In the genomic region with DNA sequence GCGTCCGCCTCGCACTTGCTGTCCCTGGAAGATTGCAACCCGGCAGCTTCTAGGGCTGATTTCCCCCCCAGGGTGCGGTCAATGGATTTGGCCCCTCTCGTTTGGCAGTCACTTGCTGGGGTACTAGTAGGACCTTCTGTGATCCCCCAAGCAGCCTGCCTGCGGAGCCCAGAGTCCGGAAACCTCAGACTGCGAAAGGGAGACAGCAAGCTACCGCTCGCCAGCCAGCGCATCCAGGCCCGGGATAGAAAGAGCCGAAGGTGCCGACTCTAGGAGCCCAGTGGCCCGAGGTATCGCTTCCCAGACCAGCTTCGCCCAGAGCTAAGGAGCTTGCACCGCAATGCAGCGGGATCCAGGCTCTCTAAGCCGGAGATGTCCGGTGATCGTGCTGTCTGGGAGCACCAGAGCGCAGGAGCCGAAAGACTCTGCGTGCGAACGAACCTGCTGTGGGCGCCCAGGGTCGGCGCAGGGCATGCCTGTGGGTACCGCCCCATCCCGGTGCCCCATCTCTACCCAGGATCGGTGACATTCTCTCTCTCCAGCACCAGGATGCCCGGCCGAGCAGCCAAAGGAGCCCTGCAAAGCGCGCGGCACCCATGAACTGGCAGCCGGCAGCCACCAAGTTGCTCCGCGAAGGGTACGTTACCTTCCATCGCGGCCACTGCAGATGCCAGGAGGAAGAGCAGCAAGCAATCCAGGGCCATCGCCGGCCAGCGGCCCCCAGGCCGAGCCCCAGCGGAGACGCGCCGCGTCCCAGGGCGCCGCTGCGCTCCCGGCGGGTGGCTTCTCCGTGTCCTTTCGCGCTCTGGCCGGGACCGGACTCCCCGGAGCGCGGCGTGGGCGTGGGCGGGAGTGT, we compare ENCODE assay signal across 8 mouse cellular contexts. TPM values are rescaled to one million over a fixed set of nuclear protein-coding genes. Genes with fewer than 3 reads are reported as not detected.
DNase-seq lines count a peak whose midpoint lies in the region; ATAC-seq and TF ChIP-seq lines count a peak whose summit lies in the region.

No protein-coding gene starts in this region.

- peak overlapping the region; percentile 91 for H3K4me2 ChIP-seq in forebrain, postnatal 0 days (ENCODE audit: low read depth)
- peak overlapping the region; percentile 80 for H3K4me2 ChIP-seq in hindbrain, embryonic 14.5 days (replicated peaks)
- H3K4me2 ChIP-seq in limb, embryonic 11.5 days (ENCODE audit: low read depth, severe bottlenecking), result peak overlapping the region; percentile 100
- H3K4me2 ChIP-seq in neural tube, embryonic 11.5 days (ENCODE audit: low read depth), result peak overlapping the region; percentile 100

- TF ChIP-seq CTCF in forebrain, postnatal 0 days (IDR thresholded peaks at IDR 0.05; ENCODE audit: low read depth), result no peak

- H3K4me3 ChIP-seq in forebrain, postnatal 0 days (ENCODE audit: low read depth, low read length), result peak overlapping the region; percentile 81
- H3K4me3 ChIP-seq in hindbrain, embryonic 14.5 days (replicated peaks; ENCODE audit: low read length), result peak overlapping the region; percentile 76
- H3K4me3 ChIP-seq in limb, embryonic 11.5 days (ENCODE audit: low read depth, low read length), result peak overlapping the region; percentile 56
- peak overlapping the region; percentile 70 for H3K4me3 ChIP-seq in neural tube, embryonic 11.5 days (ENCODE audit: low read depth, low read length)

- H3K9me3 ChIP-seq in forebrain, postnatal 0 days (ENCODE audit: low read length), result no peaks in the 10 kb centered on the region
- H3K9me3 ChIP-seq in hindbrain, embryonic 14.5 days (ENCODE audit: control insufficient read depth, low read length), result no peaks in the 10 kb centered on the region
- no peaks in the 10 kb centered on the region for H3K9me3 ChIP-seq in limb, embryonic 11.5 days (ENCODE audit: control insufficient read depth, low read length)
- no peaks in the 10 kb centered on the region for H3K9me3 ChIP-seq in neural tube, embryonic 11.5 days (ENCODE audit: control insufficient read depth, low read length)

- no peaks in the 10 kb centered on the region for H3K27me3 ChIP-seq in forebrain, postnatal 0 days (ENCODE audit: insufficient read depth, low read length)
- peaks cover 9% of the 10 kb centered on the region; the same call in 1 of the 2 replicates for H3K27me3 ChIP-seq in hindbrain, embryonic 14.5 days (ENCODE audit: control insufficient read depth, insufficient read depth, low read length)
- peaks cover 58% of the 10 kb centered on the region for H3K27me3 ChIP-seq in limb, embryonic 11.5 days (ENCODE audit: control insufficient read depth, insufficient read depth, low read length)
- H3K27me3 ChIP-seq in neural tube, embryonic 11.5 days (ENCODE audit: control insufficient read depth, insufficient read depth, low read length), result peaks cover 39% of the 10 kb centered on the region

- ATAC-seq in forebrain, postnatal 0 days, result peak; percentile 21
- ATAC-seq in hindbrain, embryonic 14.5 days (ENCODE audit: low FRiP score), result peak; percentile 47
- ATAC-seq in limb, embryonic 11.5 days (ENCODE audit: insufficient number of reproducible peaks, low FRiP score, low TSS enrichment, low read depth), result no peak; the same call in 1 of the 2 replicates
- peak; percentile 31 for ATAC-seq in neural tube, embryonic 11.5 days (ENCODE audit: insufficient read depth, low FRiP score, low TSS enrichment)

- peak overlapping the region; percentile 80 for H3K27ac ChIP-seq in forebrain, postnatal 0 days (ENCODE audit: low read depth, low read length)
- peak overlapping the region; percentile 78 for H3K27ac ChIP-seq in hindbrain, embryonic 14.5 days
- no peak overlapping the region for H3K27ac ChIP-seq in limb, embryonic 11.5 days (replicated peaks; ENCODE audit: low read depth, low read length)
- H3K27ac ChIP-seq in neural tube, embryonic 11.5 days (ENCODE audit: low read depth, low read length), result peak overlapping the region; percentile 3; the same call in 1 of the 2 replicates

- H3K9ac ChIP-seq in forebrain, postnatal 0 days, result peak overlapping the region; percentile 75
- H3K9ac ChIP-seq in hindbrain, embryonic 14.5 days, result peak overlapping the region; percentile 81
- H3K9ac ChIP-seq in limb, embryonic 11.5 days (ENCODE audit: low read length), result peak overlapping the region; percentile 67
- H3K9ac ChIP-seq in neural tube, embryonic 11.5 days (ENCODE audit: low read length), result peak overlapping the region; percentile 81

- H3K4me1 ChIP-seq in forebrain, postnatal 0 days (ENCODE audit: insufficient read depth), result 0 out of 2 replicates have a peak, but pooled peaks cover 5% of the 10 kb centered on the region
- H3K4me1 ChIP-seq in hindbrain, embryonic 14.5 days (replicated peaks; ENCODE audit: control insufficient read depth, insufficient read depth, low read length), result peaks cover 19% of the 10 kb centered on the region; the same call in 1 of the 2 replicates
- peaks cover 8% of the 10 kb centered on the region for H3K4me1 ChIP-seq in limb, embryonic 11.5 days (ENCODE audit: control insufficient read depth, insufficient read depth, low read length)
- H3K4me1 ChIP-seq in neural tube, embryonic 11.5 days (ENCODE audit: control insufficient read depth, insufficient read depth, low read length), result peaks cover 8% of the 10 kb centered on the region; the same call in 1 of the 2 replicates

- H3K36me3 ChIP-seq in forebrain, postnatal 0 days (ENCODE audit: insufficient read depth), result no peaks in the 10 kb centered on the region
- H3K36me3 ChIP-seq in hindbrain, embryonic 14.5 days (replicated peaks; ENCODE audit: control insufficient read depth, insufficient read depth), result no peaks in the 10 kb centered on the region
- H3K36me3 ChIP-seq in limb, embryonic 11.5 days (ENCODE audit: control insufficient read depth, insufficient read depth, low read length), result no peaks in the 10 kb centered on the region
- no peaks in the 10 kb centered on the region for H3K36me3 ChIP-seq in neural tube, embryonic 11.5 days (ENCODE audit: control insufficient read depth, insufficient read depth, low read length)

- peak; percentile 24 for DNase-seq in adrenal gland, postnatal 10 days
- DNase-seq in adrenal gland, adult 2 months, result no peak
- DNase-seq in cerebellum, adult 18-20 months, result peak; percentile 53 to 72
- DNase-seq in forebrain, postnatal 0 days, result peak; percentile 61
- peak; percentile 50 for DNase-seq in hindbrain, embryonic 14.5 days (ENCODE audit: low spot score)
- DNase-seq in limb, embryonic 11.5 days (ENCODE audit: low spot score), result peak; percentile 60
- peak; percentile 65 for DNase-seq in neural tube, embryonic 11.5 days (ENCODE audit: low spot score)
- no peak for DNase-seq in spleen, postnatal 36 days (ENCODE audit: low spot score in 2 of 2)

- 3% methylated on average over 70 of the region's 70 CpGs for WGBS in forebrain, postnatal 0 days
- under 1% methylated on average over 69 of the region's 70 CpGs for WGBS in hindbrain, embryonic 14.5 days
- WGBS in limb, embryonic 11.5 days, result under 1% methylated on average over 62 of the region's 70 CpGs
- WGBS in neural tube, embryonic 11.5 days, result under 1% methylated on average over 67 of the region's 70 CpGs

RNA-seq across cellular contexts. Expression of a gene that starts 0.6 kb away (rescaled TPM):
- 1 to 10 TPM; 3.5 to 4.6 TPM for total RNA-seq in adrenal gland, postnatal 10 days (2021)
- total RNA-seq in adrenal gland, adult 2 months (2021), result 1 to 10 TPM; 2.2 TPM
- 1.8 TPM in 2 replicates for polyA plus RNA-seq in adrenal gland, adult 2 months (2012; rRNA removed)
- 37.7 and 48.6 TPM in 2 replicates for total RNA-seq in forebrain, postnatal 0 days (2014; rRNA removed)
- polyA plus RNA-seq in forebrain, postnatal 0 days (2015; fragmentation: Nextera tagmentation; extraction: Ambion mirVana), result 26.8 and 34.9 TPM in 2 replicates
- polyA plus RNA-seq in hindbrain, embryonic 14.5 days (2014; fragmentation: Nextera tagmentation; extraction: Ambion mirVana), result 52.2 TPM in 2 replicates
- polyA plus RNA-seq in limb, embryonic 11.5 days (2014; fragmentation: Nextera tagmentation; extraction: Ambion mirVana), result 1.6 and 2.1 TPM in 2 replicates
- 11.2 and 11.5 TPM in 2 replicates for polyA plus RNA-seq in neural tube, embryonic 11.5 days (2014; fragmentation: Nextera tagmentation; extraction: Ambion mirVana)

Comparison
In these comparisons a context has a peak if more than half of its experiments do, and no peak if none do; other contexts are left out.
1. DNase-seq: peak in adrenal gland, postnatal 10 days (single experiment), cerebellum, adult 18-20 months (2 of 2), forebrain, postnatal 0 days (single experiment), hindbrain, embryonic 14.5 days (single experiment), limb, embryonic 11.5 days (single experiment) and neural tube, embryonic 11.5 days (single experiment); none in adrenal gland, adult 2 months (single experiment) and spleen, postnatal 36 days (0 of 2).
2. Peak in every context shown above with its lines, with median percentiles within 50 percentile points of each other: H3K4me2 ChIP-seq, H3K4me3 ChIP-seq and H3K9ac ChIP-seq.